Mouse (Mus musculus): ENCODE data around the gene Unc45a. TPM values are rescaled to one million over a fixed set of nuclear protein-coding genes. Genes with fewer than 3 reads are reported as not detected.

Unc45a gene
- 10 to 100 TPM; 73.1 to 85.4 (median 80.7) TPM for total RNA-seq (2022)

- no peak for DNase-seq
Observed at GRCm38 (mm10) chr7:80340793-80341192, at the start of gene Unc45a. Unc45a (minus strand) TSS chr7:80341005.

- DNase-seq = no peak
Observed at GRCm38 (mm10) chr7:80387633-80388543, 47.1 kb upstream of the Unc45a start, which contains the start of gene Fes. Fes (minus strand) TSS chr7:80387946.

GRCm38 (mm10) chr7:80387033-80387632, 46.3 kb upstream of the Unc45a start:
- no peak for DNase-seq

- DNase-seq = peak; percentile 81
Observed at GRCm38 (mm10) chr7:80386235-80386930, 45.6 kb upstream of the Unc45a start.

GRCm38 (mm10) chr7:80382919-80383318, 42.1 kb upstream of the Unc45a start:
- no peak for DNase-seq

- DNase-seq = no peak
Observed at GRCm38 (mm10) chr7:80379531-80379930, 38.7 kb upstream of the Unc45a start.

GRCm38 (mm10) chr7:80377471-80377870, 36.7 kb upstream of the Unc45a start:
- DNase-seq = no peak

- DNase-seq = no peak
Observed at GRCm38 (mm10) chr7:80376192-80376591, 35.4 kb upstream of the Unc45a start.

GRCm38 (mm10) chr7:80375376-80376039, 34.7 kb upstream of the Unc45a start:
- peak; percentile 75 for DNase-seq

- DNase-seq = no peak
Observed at GRCm38 (mm10) chr7:80374733-80375132, 33.9 kb upstream of the Unc45a start.

- DNase-seq = no peak
Observed at GRCm38 (mm10) chr7:80374280-80374679, 33.5 kb upstream of the Unc45a start.

- no peak for DNase-seq
Observed at GRCm38 (mm10) chr7:80373850-80374249, 33.0 kb upstream of the Unc45a start.

- no peak for DNase-seq
Observed at GRCm38 (mm10) chr7:80373352-80373751, 32.5 kb upstream of the Unc45a start.

- DNase-seq = no peak
Observed at GRCm38 (mm10) chr7:80372667-80373066, 31.9 kb upstream of the Unc45a start.

- DNase-seq = no peak
Observed at GRCm38 (mm10) chr7:80372166-80372565, 31.4 kb upstream of the Unc45a start.

- peak; percentile 51 for DNase-seq
Observed at GRCm38 (mm10) chr7:80371041-80371751, 30.4 kb upstream of the Unc45a start, which contains the start of gene Man2a2. Man2a2 (minus strand) TSS chr7:80371375.

- DNase-seq = peak; percentile 77
Observed at GRCm38 (mm10) chr7:80370649-80371040, 29.8 kb upstream of the Unc45a start.

- DNase-seq = no peak
Observed at GRCm38 (mm10) chr7:80369967-80370431, 29.2 kb upstream of the Unc45a start.

GRCm38 (mm10) chr7:80369461-80369860, 28.7 kb upstream of the Unc45a start:
- DNase-seq = no peak

GRCm38 (mm10) chr7:80368635-80369421, 28.0 kb upstream of the Unc45a start:
- DNase-seq = no peak

GRCm38 (mm10) chr7:80368009-80368408, 27.2 kb upstream of the Unc45a start:
- no peak for DNase-seq
